Mouse (Mus musculus) olfactory bulb, adult 2 months (tissue): ENCODE data around the gene Scn3b.

Experiments
- CTCF ChIP-seq: fragments of 200-500 bp; IDR thresholded peaks from 2 replicates; pipeline ENCODE4 v1.5.1; 2012; ENCODE audit warnings: low read depth, mild to moderate bottlenecking, low read length, moderate library complexity; ENCODE audit not compliant: insufficient read depth
- POLR2A ChIP-seq: fragments of 200-500 bp; IDR thresholded peaks from 2 replicates; pipeline ENCODE4 v1.6.1; 2012; ENCODE audit warnings: mild to moderate bottlenecking, low read depth, low read length, moderate library complexity; ENCODE audit not compliant: insufficient read depth

- TF ChIP-seq CTCF (no peak), POLR2A (no peak)
These were observed 53.4 kb downstream of the Scn3b start for GRCm38 (mm10) chr9:40322372-40322771.
